Mouse (Mus musculus): ENCODE results near the gene Olfr1044. TPM values are rescaled to one million over a fixed set of nuclear protein-coding genes. Genes with fewer than 3 reads are reported as not detected.

Olfr1044 gene
- polyA plus RNA-seq, 1 experiment, result not detected

GRCm38 (mm10) chr2:86146632-86147031 is 31.0 kb downstream of the Olfr1044 start, which contains the start of gene Olfr1040:
Olfr1040 (minus strand) TSS chr2:86146732.
- Histone ChIP-seq H3K4me3 (replicated peaks; ENCODE audit: control insufficient read depth, low read depth, low read length) (no peak within 1 kb of the TSS), H3K4me1 (ENCODE audit: control insufficient read depth, insufficient read depth, low read length) (no peaks in the 10 kb centered on the region), H3K27ac (ENCODE audit: control insufficient read depth, insufficient read depth, low read depth, low read length, poor library complexity) (no peak within 1 kb of the TSS)
- WGBS, result 67% methylated on average over 1 of the region's 1 CpGs
- TF ChIP-seq CTCF (IDR thresholded peaks at IDR 0.05; ENCODE audit: control insufficient read depth, insufficient read depth, low read length) (no peak), POLR2A (IDR thresholded peaks at IDR 0.05; ENCODE audit: borderline replicate concordance, control insufficient read depth, low read depth, low read length) (no peak)

DNA sequence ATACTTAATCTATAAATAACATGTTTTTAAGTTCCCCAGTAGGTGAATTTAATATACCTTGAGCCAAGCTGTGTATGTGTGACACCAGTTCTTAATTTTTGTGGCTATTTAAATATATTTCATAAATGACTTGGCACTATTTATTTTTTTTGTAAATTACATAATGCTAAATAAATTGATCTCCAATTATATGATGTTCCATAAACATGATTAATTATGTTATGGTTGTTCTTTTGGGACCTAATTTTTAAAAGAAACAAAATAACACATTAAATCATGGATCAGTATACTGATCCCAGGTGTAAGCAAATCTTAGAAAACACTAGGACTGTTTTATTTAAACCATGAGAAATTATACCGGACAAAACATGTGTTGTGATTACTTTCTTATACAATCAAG is 41.8 kb downstream of the Olfr1044 start, which contains the start of gene Olfr1039:
TSS of gene Olfr1039 (minus strand) at position 101 of the 400 bp plus-strand sequence.
- TF ChIP-seq POLR2A (IDR thresholded peaks at IDR 0.05; ENCODE audit: borderline replicate concordance, control insufficient read depth, low read depth, low read length) (no peak), CTCF (IDR thresholded peaks at IDR 0.05; ENCODE audit: control insufficient read depth, insufficient read depth, low read length) (no peak)
- Histone ChIP-seq H3K27ac (ENCODE audit: control insufficient read depth, insufficient read depth, low read depth, low read length, poor library complexity) (no peak within 1 kb of the TSS), H3K4me1 (ENCODE audit: control insufficient read depth, insufficient read depth, low read length) (no peaks in the 10 kb centered on the region), H3K4me3 (replicated peaks; ENCODE audit: control insufficient read depth, low read depth, low read length) (no peak within 1 kb of the TSS)
- WGBS, result 81% methylated on average over 1 of the region's 1 CpGs

Other genes starting within 250 kb of the Olfr1044 start
- gene Olfr1028, start 227.4 kb downstream of the Olfr1044 start, polyA plus RNA-seq (2011; ENCODE audit: insufficient read depth, insufficient read length, low replicate concordance, missing spikeins), result not detected in 2 replicates
- gene Olfr1029, start 203.9 kb downstream of the Olfr1044 start, polyA plus RNA-seq (2011; ENCODE audit: insufficient read depth, insufficient read length, low replicate concordance, missing spikeins), result not detected in 2 replicates
- 0.65 TPM in 1 of 2 replicates, not detected in the other for gene Olfr1030, start 198.5 kb downstream of the Olfr1044 start, polyA plus RNA-seq (2011; ENCODE audit: insufficient read depth, insufficient read length, low replicate concordance, missing spikeins)
- gene Olfr1031, start 187.5 kb downstream of the Olfr1044 start, polyA plus RNA-seq (2011; ENCODE audit: insufficient read depth, insufficient read length, low replicate concordance, missing spikeins), result not detected in 2 replicates
- not detected in 2 replicates for gene Olfr1032, start 172.3 kb downstream of the Olfr1044 start, polyA plus RNA-seq (2011; ENCODE audit: insufficient read depth, insufficient read length, low replicate concordance, missing spikeins)
- gene Olfr1033, start 157.2 kb downstream of the Olfr1044 start, polyA plus RNA-seq (2011; ENCODE audit: insufficient read depth, insufficient read length, low replicate concordance, missing spikeins), result not detected in 2 replicates
- gene Olfr1034, start 132.0 kb downstream of the Olfr1044 start, polyA plus RNA-seq (2011; ENCODE audit: insufficient read depth, insufficient read length, low replicate concordance, missing spikeins), result not detected in 2 replicates
- not detected in 2 replicates for gene Olfr1036, start 103.8 kb downstream of the Olfr1044 start, polyA plus RNA-seq (2011; ENCODE audit: insufficient read depth, insufficient read length, low replicate concordance, missing spikeins)
- not detected in 2 replicates for gene Olfr1037, start 90.4 kb downstream of the Olfr1044 start, polyA plus RNA-seq (2011; ENCODE audit: insufficient read depth, insufficient read length, low replicate concordance, missing spikeins)
- gene Olfr1039, start 41.9 kb downstream of the Olfr1044 start, polyA plus RNA-seq (2011; ENCODE audit: insufficient read depth, insufficient read length, low replicate concordance, missing spikeins), result not detected in 2 replicates
- not detected in 2 replicates for gene Olfr1040, start 31.1 kb downstream of the Olfr1044 start, polyA plus RNA-seq (2011; ENCODE audit: insufficient read depth, insufficient read length, low replicate concordance, missing spikeins)
- gene Olfr1042, start 16.0 kb downstream of the Olfr1044 start, polyA plus RNA-seq (2011; ENCODE audit: insufficient read depth, insufficient read length, low replicate concordance, missing spikeins), result not detected in 2 replicates
- not detected in 2 replicates for gene Olfr1043, start 10.3 kb downstream of the Olfr1044 start, polyA plus RNA-seq (2011; ENCODE audit: insufficient read depth, insufficient read length, low replicate concordance, missing spikeins)
- gene Olfr52, start 7.9 kb upstream of the Olfr1044 start, polyA plus RNA-seq (2011; ENCODE audit: insufficient read depth, insufficient read length, low replicate concordance, missing spikeins), result not detected in 2 replicates
- not detected in 2 replicates for gene Olfr1045, start 25.2 kb upstream of the Olfr1044 start, polyA plus RNA-seq (2011; ENCODE audit: insufficient read depth, insufficient read length, low replicate concordance, missing spikeins)
- gene Olfr1046, start 41.5 kb upstream of the Olfr1044 start, polyA plus RNA-seq (2011; ENCODE audit: insufficient read depth, insufficient read length, low replicate concordance, missing spikeins), result not detected in 2 replicates
- not detected in 2 replicates for gene Olfr1047, start 53.6 kb upstream of the Olfr1044 start, polyA plus RNA-seq (2011; ENCODE audit: insufficient read depth, insufficient read length, low replicate concordance, missing spikeins)
- gene Olfr1048, start 62.5 kb upstream of the Olfr1044 start, polyA plus RNA-seq (2011; ENCODE audit: insufficient read depth, insufficient read length, low replicate concordance, missing spikeins), result not detected in 2 replicates
- not detected in 2 replicates for gene Olfr1049, start 80.5 kb upstream of the Olfr1044 start, polyA plus RNA-seq (2011; ENCODE audit: insufficient read depth, insufficient read length, low replicate concordance, missing spikeins)
- gene Olfr1051, start 101.3 kb upstream of the Olfr1044 start, polyA plus RNA-seq (2011; ENCODE audit: insufficient read depth, insufficient read length, low replicate concordance, missing spikeins), result not detected in 2 replicates
- gene Olfr1052, start 114.6 kb upstream of the Olfr1044 start, polyA plus RNA-seq (2011; ENCODE audit: insufficient read depth, insufficient read length, low replicate concordance, missing spikeins), result not detected in 2 replicates
- gene Olfr1053, start 137.5 kb upstream of the Olfr1044 start, polyA plus RNA-seq (2011; ENCODE audit: insufficient read depth, insufficient read length, low replicate concordance, missing spikeins), result not detected in 2 replicates
- not detected in 2 replicates for gene Olfr1054, start 157.6 kb upstream of the Olfr1044 start, polyA plus RNA-seq (2011; ENCODE audit: insufficient read depth, insufficient read length, low replicate concordance, missing spikeins)
- gene Olfr1055, start 172.5 kb upstream of the Olfr1044 start, polyA plus RNA-seq (2011; ENCODE audit: insufficient read depth, insufficient read length, low replicate concordance, missing spikeins), result not detected in 2 replicates
- gene Olfr1056, start 184.6 kb upstream of the Olfr1044 start, polyA plus RNA-seq (2011; ENCODE audit: insufficient read depth, insufficient read length, low replicate concordance, missing spikeins), result not detected in 2 replicates
- gene Olfr1057, start 200.6 kb upstream of the Olfr1044 start, polyA plus RNA-seq (2011; ENCODE audit: insufficient read depth, insufficient read length, low replicate concordance, missing spikeins), result not detected in 2 replicates
- gene Olfr1058, start 210.7 kb upstream of the Olfr1044 start, polyA plus RNA-seq (2011; ENCODE audit: insufficient read depth, insufficient read length, low replicate concordance, missing spikeins), result not detected in 2 replicates
- not detected in 2 replicates for gene Olfr1061, start 236.2 kb upstream of the Olfr1044 start, polyA plus RNA-seq (2011; ENCODE audit: insufficient read depth, insufficient read length, low replicate concordance, missing spikeins)
- 0.45 and 0.97 TPM in 2 replicates for gene Olfr1062, start 248.9 kb upstream of the Olfr1044 start, polyA plus RNA-seq (2011; ENCODE audit: insufficient read depth, insufficient read length, low replicate concordance, missing spikeins)